Mouse (Mus musculus) adrenal gland, postnatal 14 days (tissue): ENCODE results near the gene Tubgcp4. TPM values are rescaled to one million over a fixed set of nuclear protein-coding genes. Genes with fewer than 3 reads are reported as not detected.
"Not testable (repeated sequence)": the region's sequence is repeated elsewhere in the genome, so short reads cannot be mapped to it uniquely, and the experiment has no call there.

Experiments used
- DNase-seq: peaks from one replicate; pipeline ENCODE4 v3.0.0; 2021; ENCODE audit warnings: mixed read lengths
- long read RNA-seq, 2 experiments: library from polyadenylated mRNA; stranded (forward); transcript quantifications; one replicate each; pipeline ENCODE4 v2.0.0; 2021
- total RNA-seq: library from RNA; stranded (reverse); gene quantifications from 2 replicates; pipeline ENCODE4 v1.2.3, GENCODE M21; 2021

The Tubgcp4 gene
- total RNA-seq: 31.3 and 34.7 TPM in 2 replicates
- long read RNA-seq, experiment 1, full-length matches to known transcripts: 22 of 32 reads
- long read RNA-seq, experiment 1, partial matches to known transcripts: 4 of 32 reads
- long read RNA-seq, experiment 1, other reads (novel, unspliced or antisense): 6 of 32 reads
- long read RNA-seq, experiment 2, full-length matches to known transcripts: 11 of 22 reads
- long read RNA-seq, experiment 2, partial matches to known transcripts: 7 of 22 reads
- long read RNA-seq, experiment 2, other reads (novel, unspliced or antisense): 4 of 22 reads

DNA sequence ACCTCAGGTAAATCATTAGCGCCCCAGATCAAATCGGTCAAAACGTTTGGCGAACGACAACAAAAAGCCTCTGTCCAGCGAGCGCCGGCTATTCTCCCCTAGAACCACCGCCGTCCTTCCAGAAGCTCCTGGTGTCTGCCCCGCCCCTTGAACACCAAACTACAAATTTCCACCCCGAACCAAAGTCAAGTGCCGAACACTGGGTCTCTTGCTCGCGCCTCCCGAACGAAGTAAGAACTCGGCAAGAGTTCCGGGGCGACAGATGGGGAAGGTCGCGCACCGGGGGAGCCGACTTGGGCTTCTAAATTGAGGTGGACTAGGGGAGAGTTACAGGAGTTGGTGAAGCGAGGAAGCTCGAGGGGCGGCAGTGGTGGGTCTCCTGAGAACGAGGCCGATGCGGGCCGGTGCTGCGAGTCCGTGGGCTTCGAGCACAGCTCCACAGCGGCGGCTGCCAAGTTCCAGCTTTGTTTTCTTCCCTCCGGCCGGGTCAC is at the start of gene Tubgcp4:
Tubgcp4 (plus strand) TSS at position 174 of the 491 bp plus-strand sequence.
- DNase-seq: peak; percentile 66

DNA sequence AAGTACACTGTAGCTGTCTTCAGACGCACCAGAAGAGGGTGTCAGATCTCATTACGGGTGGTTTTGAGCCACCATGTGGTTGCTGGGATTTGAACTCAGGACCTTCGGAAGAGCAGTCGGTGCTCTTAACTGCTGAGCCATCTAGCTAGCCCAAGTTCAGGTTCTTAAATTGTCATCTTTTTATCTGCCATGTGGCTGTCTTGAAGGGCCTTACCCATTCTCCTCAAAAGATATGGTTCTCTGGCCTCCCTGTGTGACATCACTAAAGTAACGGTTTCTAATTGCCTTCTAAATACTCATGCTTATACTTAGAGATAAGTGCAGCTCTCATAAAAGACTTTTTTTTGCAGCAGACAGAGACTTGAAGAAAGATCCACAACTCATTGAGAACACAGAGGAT is 44.2 kb upstream of the Tubgcp4 start:
- DNase-seq: not testable (repeated sequence)

DNA sequence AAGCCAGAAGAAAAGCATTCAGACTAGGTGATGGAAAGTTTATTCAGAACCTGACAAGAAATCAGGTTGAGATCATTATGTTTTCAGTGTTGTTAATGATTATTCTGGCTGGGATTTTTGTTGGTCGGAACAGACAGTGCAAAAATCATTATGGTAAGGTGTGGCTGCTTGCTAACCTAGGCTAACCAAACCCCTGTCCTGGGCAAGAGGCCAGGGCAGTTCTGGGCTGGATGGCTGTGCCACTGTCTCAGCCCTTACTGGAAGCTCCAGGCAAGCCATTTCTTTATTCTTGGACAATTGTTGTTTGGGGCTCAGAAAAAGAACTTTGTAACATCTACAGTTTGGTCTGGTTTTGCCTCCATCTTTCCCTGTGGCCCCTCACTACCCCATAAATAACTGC is 42.9 kb upstream of the Tubgcp4 start:
- no peak for DNase-seq

DNA sequence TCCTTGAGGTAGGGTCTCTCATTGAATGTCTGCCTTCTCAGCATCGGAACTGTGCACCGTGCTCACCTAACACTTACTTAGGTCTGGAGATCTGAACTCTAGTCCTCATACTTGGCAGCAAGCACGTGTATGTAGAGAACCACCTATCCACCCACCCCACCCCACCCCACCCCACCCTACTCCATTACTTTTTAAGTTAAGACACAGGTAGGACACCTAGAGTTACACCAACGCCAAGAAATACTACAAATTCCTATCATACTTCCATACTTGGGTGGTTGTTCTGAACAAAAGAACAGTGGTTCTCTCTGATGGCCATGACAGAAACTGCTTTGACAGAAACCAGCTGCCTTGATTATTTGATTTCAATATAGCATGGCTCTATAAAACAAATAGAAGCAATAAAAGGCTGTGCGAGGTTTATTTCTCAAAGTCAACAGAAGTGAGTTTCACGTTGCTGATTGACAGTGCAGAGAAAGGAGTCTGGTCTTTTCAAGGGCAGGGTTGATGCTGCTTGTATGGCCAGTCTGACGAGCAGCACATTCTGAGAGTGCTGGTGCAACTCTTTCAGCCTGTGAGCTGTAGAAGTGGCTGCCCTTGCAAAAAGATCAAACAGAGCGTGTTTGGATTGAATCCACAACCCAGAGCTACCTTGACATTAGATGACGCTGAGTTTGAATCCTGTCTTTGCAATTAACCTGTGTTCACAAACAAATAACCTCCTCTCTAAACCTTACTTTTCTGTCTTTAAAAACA is 41.4 kb upstream of the Tubgcp4 start:
- DNase-seq: peak; percentile 57

DNA sequence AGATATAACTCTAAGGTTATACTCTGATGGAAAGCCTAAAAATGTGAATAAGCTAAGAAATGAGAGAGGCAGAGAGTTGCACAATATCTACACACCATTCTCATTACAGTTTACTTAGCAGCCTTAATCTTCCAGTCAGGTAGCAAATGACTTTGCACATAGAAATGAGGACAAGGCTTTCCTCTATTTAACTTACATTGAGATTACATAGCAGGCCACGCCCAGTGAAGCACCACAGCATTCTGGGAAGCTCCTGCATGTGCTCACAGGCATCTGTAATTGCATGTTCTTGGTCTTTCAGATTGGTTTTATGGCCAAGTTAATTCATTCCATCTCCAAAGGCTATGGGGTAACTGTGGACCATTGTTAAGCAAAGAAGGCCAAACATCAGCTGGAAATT is 37.6 kb upstream of the Tubgcp4 start:
- DNase-seq: no peak

DNA sequence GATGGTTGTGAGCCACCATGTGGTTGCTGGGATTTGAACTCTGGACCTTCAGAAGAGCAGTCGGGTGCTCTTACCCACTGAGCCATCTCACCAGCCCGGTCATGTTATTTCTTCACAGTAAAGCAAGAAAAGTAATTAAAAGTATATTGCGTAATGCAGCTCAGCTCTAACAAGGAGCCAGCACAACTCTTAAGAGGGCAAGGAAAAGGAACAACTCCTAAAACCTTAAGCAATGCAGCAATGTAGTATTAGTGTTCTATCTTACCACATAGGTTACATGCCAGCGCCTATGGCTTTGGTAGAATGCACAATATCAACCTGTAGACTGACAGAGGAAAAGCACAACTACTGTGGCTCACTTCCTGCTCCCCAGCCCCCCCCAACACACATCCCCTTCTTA is 33.1 kb upstream of the Tubgcp4 start:
- DNase-seq: no peak

DNA sequence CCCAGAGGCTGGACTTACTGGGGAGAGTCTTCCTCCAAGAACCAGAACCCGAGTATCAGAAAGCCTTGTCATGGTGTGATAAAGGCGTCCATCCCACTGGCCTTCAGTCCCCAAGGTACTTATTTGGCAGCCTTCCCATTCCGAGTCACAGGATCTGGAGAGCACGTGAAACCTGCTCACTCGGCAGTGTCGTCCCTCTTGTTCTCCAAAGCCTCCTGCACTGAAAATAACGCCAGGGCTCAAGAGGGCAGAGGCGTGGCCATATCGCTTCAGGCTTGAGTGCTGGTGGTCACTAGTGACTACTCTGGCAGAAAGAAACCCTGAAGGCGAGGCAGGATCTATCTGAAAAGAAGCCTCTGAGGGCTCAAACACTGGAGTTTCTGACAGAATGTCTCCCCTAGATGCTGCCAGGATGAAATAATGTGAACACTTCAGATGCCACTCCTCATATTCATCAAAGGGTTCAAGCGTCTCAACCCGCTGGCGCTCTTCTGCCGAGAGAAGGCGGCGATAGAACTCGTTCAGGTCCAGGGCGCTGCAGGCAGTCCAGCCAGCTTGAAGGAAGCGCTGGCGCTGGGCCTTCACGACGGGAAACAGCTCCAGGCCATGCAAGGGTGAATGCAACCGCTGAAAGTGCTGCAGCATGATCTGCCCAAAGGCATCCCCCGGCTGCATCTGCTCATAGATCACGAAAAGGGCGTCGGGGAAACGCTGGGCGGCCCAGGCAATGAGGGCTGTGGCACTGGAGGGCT is 31.0 kb upstream of the Tubgcp4 start:
- DNase-seq: peak; percentile 69

DNA sequence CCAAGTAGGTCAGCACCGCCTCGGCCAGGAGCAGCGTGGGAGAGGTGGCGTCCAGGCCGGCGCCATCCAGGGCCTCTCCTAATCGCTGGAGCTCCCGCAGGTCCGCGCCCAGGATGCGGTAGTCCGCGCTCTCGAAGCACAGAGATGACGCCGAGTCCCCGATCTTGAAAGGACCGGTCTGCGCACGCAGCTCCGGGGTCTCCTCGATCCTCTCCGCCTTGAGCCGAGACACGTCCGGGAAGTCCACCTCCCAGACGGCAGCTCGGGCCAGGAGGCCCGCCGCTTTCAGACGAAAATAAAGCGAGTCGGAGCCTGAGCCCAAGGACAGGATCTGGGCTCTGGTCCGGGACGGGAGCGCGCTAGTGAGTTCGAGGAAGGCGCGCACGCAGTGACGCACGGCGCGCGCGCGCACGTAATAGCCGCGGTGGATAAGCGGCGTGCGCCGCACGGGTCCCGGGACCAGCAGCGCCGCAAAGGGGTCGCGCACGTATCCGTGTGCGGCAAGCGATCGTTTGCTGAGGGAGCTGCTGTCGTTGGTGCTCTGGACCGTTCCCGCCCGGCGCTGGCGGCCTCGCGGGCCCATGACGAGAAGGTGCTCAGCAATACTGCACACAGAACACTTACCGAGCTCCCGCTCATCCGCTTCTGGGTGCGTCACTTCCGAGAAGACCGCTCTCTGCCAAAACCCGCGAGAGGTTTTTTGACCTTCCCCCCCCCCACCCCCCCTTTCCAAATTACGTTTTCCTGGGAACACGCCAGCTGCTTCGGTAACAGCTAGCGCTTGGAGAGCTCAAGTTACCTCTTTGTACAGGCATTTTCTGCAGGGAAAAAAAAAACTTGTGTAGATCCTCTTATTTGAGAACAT is 30.2 kb upstream of the Tubgcp4 start, which contains the start of the genes Adal and Lcmt2:
Adal (plus strand) TSS at position 411 of the 865 bp plus-strand sequence.
Lcmt2 (minus strand) TSS at position 636 of the 865 bp plus-strand sequence.
- peak; percentile 94 for DNase-seq

DNA sequence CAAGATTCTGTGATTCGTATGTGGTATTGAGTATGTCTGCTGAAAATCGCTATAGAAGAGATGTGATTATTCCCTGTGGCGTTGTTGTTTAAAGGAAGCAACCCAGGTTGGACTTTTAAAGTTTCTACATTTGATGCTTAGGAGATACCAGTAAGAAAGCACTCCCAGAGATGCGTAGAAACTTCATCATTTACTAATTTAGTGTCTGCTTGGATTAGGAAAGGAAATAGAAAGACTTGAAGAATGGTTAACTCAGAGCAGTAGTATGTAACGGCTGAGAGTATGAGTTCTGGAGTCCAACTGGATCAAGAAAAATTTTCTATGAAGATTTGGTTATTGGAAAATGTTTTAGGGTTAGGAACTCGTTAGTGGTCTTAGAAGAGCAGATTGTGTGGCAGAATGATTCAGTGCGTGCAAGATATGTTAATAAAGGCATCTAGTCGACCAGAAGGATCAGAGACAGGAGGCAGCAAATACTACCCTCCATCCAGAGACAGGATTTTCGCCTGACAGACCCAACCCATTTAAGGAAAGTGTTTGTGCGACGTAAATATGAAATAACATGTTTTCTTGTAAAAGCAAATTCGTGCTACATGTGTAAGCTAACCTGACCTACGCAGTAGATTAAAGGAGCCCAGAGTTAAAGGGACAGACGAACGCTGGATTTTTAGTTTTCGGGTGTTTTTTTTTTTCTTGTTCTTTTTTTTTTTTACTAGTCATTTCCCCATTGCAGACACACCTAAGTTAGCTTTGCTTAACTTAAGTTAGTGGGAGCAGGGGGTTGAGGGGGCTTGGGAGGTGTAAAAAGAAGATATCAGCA is 29.0 kb upstream of the Tubgcp4 start:
- no peak for DNase-seq

DNA sequence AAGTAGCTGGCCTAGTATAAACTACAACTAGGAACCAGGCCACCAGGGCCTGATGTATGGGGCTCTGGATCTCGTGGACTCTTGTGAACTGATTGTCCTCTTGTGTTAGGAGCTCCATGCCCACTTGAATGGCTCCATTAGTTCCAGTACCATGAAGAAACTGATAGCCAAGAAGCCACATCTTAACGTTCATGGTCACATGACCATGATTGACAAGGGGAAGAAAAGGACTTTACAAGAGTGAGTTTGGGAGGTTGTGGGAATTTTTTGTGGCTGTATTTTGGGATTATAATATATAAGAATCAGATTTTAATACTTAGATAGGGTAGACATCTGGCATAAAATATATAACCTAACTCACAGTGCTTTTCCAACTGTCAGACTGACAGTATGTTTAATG is 28.0 kb upstream of the Tubgcp4 start:
- DNase-seq: no peak

DNA sequence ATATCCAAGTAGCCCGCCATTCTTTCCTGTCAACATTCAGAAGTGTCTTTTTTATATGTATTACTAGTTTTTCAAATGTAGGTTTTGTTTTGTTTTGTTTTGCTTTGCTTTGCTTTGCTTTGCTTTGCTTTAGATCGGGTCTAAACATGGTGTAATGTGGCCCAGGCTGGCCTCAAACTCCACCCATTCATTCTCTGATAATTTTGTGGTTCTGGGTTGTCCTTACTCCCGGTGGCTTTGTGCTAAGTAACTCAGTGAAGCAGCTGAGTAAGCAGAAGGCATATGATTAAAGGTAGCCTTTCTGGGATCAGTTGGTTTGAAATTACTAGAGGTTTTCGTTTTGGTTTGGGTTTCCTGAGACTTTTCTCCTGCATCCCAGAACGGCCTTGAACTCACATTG is 20.8 kb upstream of the Tubgcp4 start:
- DNase-seq: no peak

DNA sequence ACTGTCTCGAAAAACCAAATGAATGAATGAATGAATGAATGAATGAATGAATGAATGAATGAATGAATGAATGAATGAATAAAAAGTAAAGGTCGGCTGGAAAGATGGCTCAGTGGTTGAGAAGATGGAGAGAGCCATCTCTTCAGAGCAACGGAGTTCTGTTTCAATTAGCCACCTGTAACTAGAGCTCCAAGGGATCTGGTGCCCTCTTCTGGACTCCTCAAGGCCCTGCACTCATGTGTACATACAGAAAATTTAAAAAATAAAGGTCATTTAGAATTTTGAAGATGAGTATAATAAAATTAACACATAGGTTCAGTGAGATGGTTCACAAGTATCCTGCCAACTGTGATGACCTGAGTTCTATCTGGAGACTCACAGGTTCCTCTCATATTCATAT is 17.4 kb upstream of the Tubgcp4 start:
- no peak for DNase-seq

DNA sequence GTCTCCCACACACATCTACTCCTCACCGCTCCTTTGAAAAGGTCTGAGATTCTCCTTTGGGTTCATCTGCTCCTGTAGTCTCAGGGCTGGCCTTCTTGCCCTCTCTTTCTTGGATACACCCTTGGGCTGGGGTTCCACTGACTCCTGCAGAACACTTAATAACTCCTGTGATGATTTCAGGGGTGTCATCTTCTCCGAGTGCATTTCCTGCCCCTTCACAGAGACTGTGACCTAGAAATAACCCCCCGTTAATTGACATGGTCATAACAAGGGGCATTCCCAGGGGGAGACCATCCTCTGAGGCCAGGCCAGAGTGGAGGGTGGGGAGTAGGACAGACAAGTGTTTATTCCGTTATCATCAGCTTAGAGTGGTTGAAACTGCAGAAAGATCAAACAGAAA is 1.3 kb upstream of the Tubgcp4 start:
- DNase-seq: no peak

DNA sequence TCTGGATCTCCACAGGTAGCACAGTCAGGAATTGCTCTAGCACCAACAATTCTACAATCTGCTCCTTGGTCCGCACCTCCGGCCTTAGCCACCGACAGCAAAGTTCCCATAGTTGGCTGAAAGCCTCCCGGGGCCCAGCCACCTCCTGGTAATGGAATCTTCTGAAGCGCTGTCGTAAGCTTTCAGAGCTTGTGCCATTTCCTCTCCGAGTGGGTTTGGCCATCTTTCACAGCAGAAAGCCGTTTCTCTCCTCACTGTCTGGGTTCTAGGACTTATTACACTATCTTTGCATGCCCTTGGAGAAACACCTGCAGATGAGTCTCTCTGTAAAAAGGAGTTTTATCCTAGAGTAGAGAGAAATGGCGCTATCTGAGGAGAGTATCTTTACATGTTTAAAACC is 552 bp upstream of the Tubgcp4 start:
- peak; percentile 70 for DNase-seq

DNA sequence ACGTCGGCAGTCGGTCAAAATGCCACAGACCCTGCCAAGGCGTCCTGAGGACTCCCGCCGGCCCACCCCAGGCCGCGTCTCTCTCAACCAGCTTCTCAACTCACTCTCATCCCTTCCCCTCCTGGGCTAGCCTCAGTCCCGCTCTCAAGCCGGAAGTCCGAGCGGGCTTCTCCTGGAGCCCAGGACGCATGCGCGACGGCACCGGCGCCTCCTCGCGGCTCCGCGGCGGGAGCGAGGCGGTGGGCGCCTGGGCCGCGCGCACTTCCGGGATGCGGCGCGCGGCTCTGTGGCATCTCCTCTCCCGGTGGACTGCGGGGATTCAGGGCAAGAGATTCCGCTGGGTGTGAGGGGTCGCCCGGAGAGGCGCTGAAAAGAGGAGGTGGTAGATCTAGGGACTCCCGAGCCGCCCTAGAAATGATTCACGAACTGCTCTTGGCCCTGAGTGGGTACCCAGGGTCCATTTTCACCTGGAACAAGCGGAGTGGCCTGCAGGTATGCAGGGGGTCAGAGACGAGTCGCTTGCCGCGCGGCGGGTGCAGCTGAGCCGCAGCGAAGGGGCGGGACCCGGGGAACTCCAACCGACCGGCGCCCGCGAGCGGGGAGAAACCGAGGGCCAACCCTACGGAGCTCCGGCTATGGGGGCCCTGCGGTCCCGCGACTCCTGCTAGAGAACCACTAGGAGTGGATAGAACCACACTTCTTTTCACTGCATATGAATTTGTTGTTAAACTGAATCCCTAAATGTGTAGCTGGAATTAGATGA is 707 bp downstream of the Tubgcp4 start, which contains the start of gene Zscan29:
Zscan29 (minus strand) TSS at position 146 of the 763 bp plus-strand sequence.
- peak; percentile 96 for DNase-seq

DNA sequence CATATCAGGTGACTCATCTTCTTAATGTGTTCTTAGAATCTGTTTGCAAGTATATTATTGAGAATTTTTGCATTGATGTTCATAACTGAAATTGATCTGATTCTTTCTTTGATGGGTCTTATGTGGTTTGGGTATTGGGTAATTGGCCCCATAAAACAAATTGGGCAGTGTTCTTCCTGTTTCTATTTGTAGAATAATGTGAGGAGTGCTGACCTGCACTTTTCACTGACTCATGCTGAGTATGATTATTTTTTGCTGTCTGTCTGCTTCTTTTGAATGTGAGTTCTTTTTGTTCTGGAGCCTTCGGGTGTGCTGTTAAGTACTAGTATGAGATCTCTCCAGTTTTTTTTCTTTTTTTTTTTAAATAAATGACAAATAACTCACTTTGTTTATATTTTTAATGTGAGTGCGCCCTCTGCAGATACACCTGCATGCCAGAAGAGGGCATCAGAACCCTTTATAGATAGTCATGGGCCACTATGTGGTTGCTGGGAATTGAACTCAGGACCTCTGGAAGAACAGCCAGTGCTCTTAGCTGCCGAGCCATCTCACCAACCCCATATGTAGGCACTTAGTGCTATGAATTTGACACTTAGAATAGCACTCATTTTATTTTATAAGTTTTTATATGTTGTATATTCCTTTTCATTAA is 8.5 kb downstream of the Tubgcp4 start:
- DNase-seq: no peak

DNA sequence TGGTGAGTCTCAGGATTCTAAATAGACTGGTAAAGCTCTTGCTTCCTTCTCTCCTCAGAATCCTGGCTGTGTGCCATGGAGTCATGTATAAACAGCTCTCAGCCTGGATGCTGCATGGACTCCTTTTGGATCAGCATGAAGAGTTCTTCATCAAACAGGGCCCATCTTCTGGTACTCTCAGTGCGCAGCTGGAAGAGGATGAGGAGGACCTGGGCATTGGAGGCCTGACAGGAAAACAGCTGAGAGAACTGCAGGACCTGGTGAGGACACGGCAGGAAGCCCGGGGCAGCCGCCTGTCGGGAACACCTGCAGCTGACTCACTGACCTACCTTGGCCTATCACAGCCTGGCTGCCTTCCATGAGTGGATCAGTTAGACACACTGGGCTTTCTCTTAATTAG is 13.0 kb downstream of the Tubgcp4 start:
- DNase-seq: no peak

DNA sequence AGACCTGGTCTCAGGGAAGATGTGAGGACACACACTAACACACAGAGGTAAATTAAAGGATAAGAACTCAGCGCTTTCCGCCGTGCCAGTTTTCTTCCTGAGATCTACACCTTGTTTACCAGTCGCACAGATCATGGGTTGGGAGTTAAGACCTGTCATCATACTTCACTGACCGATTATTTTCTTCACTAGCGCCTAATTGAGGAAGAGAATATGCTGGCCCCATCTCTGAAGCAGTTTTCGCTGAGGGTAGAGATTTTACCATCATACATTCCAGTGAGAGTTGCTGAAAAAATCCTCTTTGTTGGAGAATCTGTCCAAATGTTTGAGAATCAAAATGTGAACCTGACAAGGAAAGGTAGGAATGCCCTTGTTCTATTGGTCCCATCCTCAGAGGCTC is 13.7 kb downstream of the Tubgcp4 start:
- no peak for DNase-seq

DNA sequence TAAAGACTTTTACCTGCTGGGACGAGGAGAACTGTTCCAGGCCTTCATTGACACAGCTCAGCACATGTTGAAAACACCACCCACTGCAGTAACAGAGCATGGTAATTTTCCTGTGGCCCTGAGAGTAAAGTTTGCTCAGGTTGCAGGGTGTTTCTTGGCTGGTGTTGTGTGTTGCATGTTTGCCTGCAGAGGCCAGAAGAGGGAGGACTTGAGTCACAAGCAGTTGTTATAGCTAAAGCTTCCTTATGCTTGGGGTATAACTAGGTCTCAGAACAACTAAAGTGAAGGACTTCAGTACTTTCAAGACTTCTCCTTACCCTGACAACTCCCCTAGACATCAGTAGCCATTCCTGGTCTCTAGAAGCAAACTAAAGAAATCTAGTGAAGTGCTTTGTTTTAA is 18.1 kb downstream of the Tubgcp4 start:
- no peak for DNase-seq
